Mouse (Mus musculus): Measurements from ENCODE around the gene C730034F03Rik.

Gene C730034F03Rik

GRCm38 (mm10) chr15:89475293-89475600 is 45.9 kb downstream of the C730034F03Rik start:
- no peak for DNase-seq (ENCODE audit: low read depth, low spot score)

GRCm38 (mm10) chr15:89475611-89476474 is 46.5 kb downstream of the C730034F03Rik start:
- DNase-seq (ENCODE audit: low read depth, low spot score): peak; percentile 78

GRCm38 (mm10) chr15:89476475-89476815 is 47.1 kb downstream of the C730034F03Rik start:
- DNase-seq (ENCODE audit: low read depth, low spot score): no peak

GRCm38 (mm10) chr15:89477091-89477491 is 47.7 kb downstream of the C730034F03Rik start, which contains the start of gene Arsa:
Gene Arsa (minus strand): TSS chr15:89477425.
- no peak for DNase-seq (ENCODE audit: low read depth, low spot score)

- DNase-seq (ENCODE audit: low read depth, low spot score): no peak
These were observed 48.4 kb downstream of the C730034F03Rik start for GRCm38 (mm10) chr15:89477806-89478205.

- no peak for DNase-seq (ENCODE audit: low read depth, low spot score)
These were observed 49.2 kb downstream of the C730034F03Rik start for GRCm38 (mm10) chr15:89478622-89479021.
